Mouse (Mus musculus) heart, embryonic 14.5 days (tissue): ENCODE data around the gene Adcy9. TPM values are rescaled to one million over a fixed set of nuclear protein-coding genes. Genes with fewer than 3 reads are reported as not detected.

Experiments used
- ATAC-seq: fragments of 200-750 bp; cut with Nextera tagmentation; 2 replicates; pipeline ENCODE4 v1.8.0; 2017; ENCODE audit warnings: low read depth, moderate TSS enrichment; ENCODE audit not compliant: insufficient number of reproducible peaks, insufficient read depth, low FRiP score
- H3K27ac ChIP-seq, 2 experiments: fragments of 200-500 bp in 1 of 2; fragments of 300-500 bp in 1 of 2; sonication (generic) in 1 of 2; replicated peaks in 1 of 2; 2 replicates each; pipeline ENCODE4 v1.5.1; 2012 to 2014; ENCODE audit warnings: low read depth in 2 of 2, low read length in 2 of 2, control low read depth in 1 of 2, mild to moderate bottlenecking in 1 of 2, mixed read lengths in 1 of 2; ENCODE audit not compliant: control insufficient read depth in 1 of 2, insufficient read depth in 1 of 2
- H3K27me3 ChIP-seq: fragments of 300-500 bp; sonication (generic); 2 replicates; pipeline ENCODE4 v1.6.1; 2014; ENCODE audit warnings: mild to moderate bottlenecking, low read length, control low read depth; ENCODE audit not compliant: control insufficient read depth, insufficient read depth
- H3K36me3 ChIP-seq: fragments of 300-500 bp; sonication (generic); 2 replicates; pipeline ENCODE4 v1.6.1; 2014; ENCODE audit warnings: mild to moderate bottlenecking, control low read depth, low read length, mixed read lengths; ENCODE audit not compliant: control insufficient read depth, insufficient read depth
- H3K4me1 ChIP-seq, 2 experiments: fragments of 200-500 bp in 1 of 2; fragments of 300-500 bp in 1 of 2; sonication (generic) in 1 of 2; 2 replicates each; pipeline ENCODE4 v1.6.1; 2012 to 2014; ENCODE audit warnings: low read length in 2 of 2, control low read depth in 1 of 2, mixed read lengths in 1 of 2; ENCODE audit not compliant: control insufficient read depth in 2 of 2, insufficient read depth in 2 of 2
- H3K4me2 ChIP-seq: fragments of 300-500 bp; sonication (generic); 2 replicates; pipeline ENCODE4 v1.6.1; 2014; ENCODE audit warnings: mild to moderate bottlenecking, low read length
- H3K4me3 ChIP-seq, 2 experiments: fragments of 200-500 bp in 1 of 2; fragments of 300-500 bp in 1 of 2; sonication (generic) in 1 of 2; 2 replicates each; pipeline ENCODE4 v1.5.1; 2012 to 2014; ENCODE audit warnings: low read length in 2 of 2, mild to moderate bottlenecking in 2 of 2, control low read depth in 1 of 2, low read depth in 1 of 2, moderate library complexity in 1 of 2; ENCODE audit not compliant: control insufficient read depth in 1 of 2, insufficient read depth in 1 of 2
- H3K9ac ChIP-seq: fragments of 300-500 bp; sonication (generic); 2 replicates; pipeline ENCODE4 v1.6.1; 2014; ENCODE audit warnings: mild to moderate bottlenecking, low read length
- H3K9me3 ChIP-seq: fragments of 300-500 bp; sonication (generic); 2 replicates; pipeline ENCODE4 v1.6.1; 2016; ENCODE audit warnings: low read length, control low read depth; ENCODE audit not compliant: control insufficient read depth
- WGBS: fragments of 180-500 bp; shearing (Covaris S2); extraction: QIAGEN DNeasy Blood & Tissue Kit; methylation state at CpG from one replicate; pipeline ENCODE4 v1.1.7; 2014; 5-methylcytosine and 5-hydroxymethylcytosine counted together
- polyA plus RNA-seq: library from polyadenylated mRNA; unstranded; fragments of >200 nt; fragmentation: Nextera tagmentation; extraction: Ambion mirVana; gene quantifications from 2 replicates; pipeline ENCODE4 v1.2.1, GENCODE M21; 2014

The Adcy9 gene
- polyA plus RNA-seq, 1 experiment from 2014 or later: 1.8 TPM

GRCm38 (mm10) chr16:4397636-4398035, 22.7 kb downstream of the Adcy9 start:
- H3K4me1 ChIP-seq: peaks cover 3 to 9% of the 10 kb centered on the region in 2 experiments; a peak in 3 of 4 replicates
- no peak overlapping the region for H3K27ac ChIP-seq
- H3K27me3 ChIP-seq: no peaks in the 10 kb centered on the region
- no peaks in the 10 kb centered on the region for H3K36me3 ChIP-seq
- H3K9me3 ChIP-seq: no peaks in the 10 kb centered on the region
- 77% methylated on average over 7 of the region's 7 CpGs for WGBS
- H3K4me3 ChIP-seq: no peak overlapping the region
- no peak overlapping the region for H3K9ac ChIP-seq
- ATAC-seq: no peak
- no peak overlapping the region for H3K4me2 ChIP-seq

- H3K9ac ChIP-seq: no peak overlapping the region
- H3K27ac ChIP-seq: 0 out of 4 replicates have a peak overlapping the region, but pooled peaks of 1 of the 2 experiments have one; percentile 24
- no peak overlapping the region for H3K4me3 ChIP-seq
Measured at GRCm38 (mm10) chr16:4395687-4396341, 24.5 kb downstream of the Adcy9 start.

GRCm38 (mm10) chr16:4394991-4395590, 25.2 kb downstream of the Adcy9 start:
- H3K36me3 ChIP-seq: no peaks in the 10 kb centered on the region
- no peak overlapping the region for H3K9ac ChIP-seq
- peaks cover 3 to 9% of the 10 kb centered on the region in 2 experiments; a peak in 3 of 4 replicates for H3K4me1 ChIP-seq
- H3K27ac ChIP-seq: no peak overlapping the region
- ATAC-seq: no peak
- no peak overlapping the region for H3K4me2 ChIP-seq
- no peak overlapping the region for H3K4me3 ChIP-seq
- no peaks in the 10 kb centered on the region for H3K9me3 ChIP-seq
- WGBS: 90% methylated on average over 4 of the region's 4 CpGs
- no peaks in the 10 kb centered on the region for H3K27me3 ChIP-seq

More at GRCm38 (mm10) chr16:4395687-4396341, 24.5 kb downstream of the Adcy9 start:
- no peaks in the 10 kb centered on the region for H3K27me3 ChIP-seq
- peaks cover 3 to 9% of the 10 kb centered on the region in 2 experiments; a peak in 3 of 4 replicates for H3K4me1 ChIP-seq
- ATAC-seq: no peak
- no peaks in the 10 kb centered on the region for H3K9me3 ChIP-seq
- H3K4me2 ChIP-seq: no peak overlapping the region
- 52% methylated on average over 10 of the region's 10 CpGs for whole genome bisulfite sequencing
- H3K36me3 ChIP-seq: no peaks in the 10 kb centered on the region

GRCm38 (mm10) chr16:4383473-4384038, 36.7 kb downstream of the Adcy9 start:
- peaks cover 0 to 3% of the 10 kb centered on the region in 2 experiments; a peak in 1 of 4 replicates for H3K4me1 ChIP-seq
- no peak overlapping the region for H3K9ac ChIP-seq
- no peak overlapping the region for H3K4me3 ChIP-seq
- H3K36me3 ChIP-seq: no peaks in the 10 kb centered on the region
- WGBS: 71% methylated on average over 4 of the region's 4 CpGs
- ATAC-seq: no peak
- no peak overlapping the region for H3K4me2 ChIP-seq
- no peaks in the 10 kb centered on the region for H3K9me3 ChIP-seq
- H3K27me3 ChIP-seq: no peaks in the 10 kb centered on the region
- no peak overlapping the region for H3K27ac ChIP-seq

GRCm38 (mm10) chr16:4382406-4382805, 37.9 kb downstream of the Adcy9 start:
- 87% methylated on average over 3 of the region's 3 CpGs for WGBS
- Histone ChIP-seq H3K4me3 (no peak overlapping the region), H3K9ac (no peak overlapping the region), H3K36me3 (no peaks in the 10 kb centered on the region), H3K4me2 (no peak overlapping the region), H3K4me1 (peaks cover 0 to 3% of the 10 kb centered on the region in 2 experiments; a peak in 1 of 4 replicates), H3K27ac (no peak overlapping the region), H3K27me3 (no peaks in the 10 kb centered on the region), H3K9me3 (no peaks in the 10 kb centered on the region)
- no peak for ATAC-seq

- Histone ChIP-seq H3K4me1 (peaks cover 0 to 3% of the 10 kb centered on the region in 2 experiments; a peak in 1 of 4 replicates), H3K9ac (no peak overlapping the region), H3K27me3 (no peaks in the 10 kb centered on the region), H3K4me3 (no peak overlapping the region), H3K27ac (no peak overlapping the region), H3K4me2 (no peak overlapping the region), H3K9me3 (no peaks in the 10 kb centered on the region), H3K36me3 (no peaks in the 10 kb centered on the region)
- WGBS: 70% methylated on average over 4 of the region's 4 CpGs
- ATAC-seq: no peak
Measured at GRCm38 (mm10) chr16:4381487-4381886, 38.8 kb downstream of the Adcy9 start.

- Histone ChIP-seq H3K9ac (no peak overlapping the region), H3K27ac (no peak overlapping the region), H3K4me3 (no peak overlapping the region), H3K27me3 (no peaks in the 10 kb centered on the region), H3K4me2 (no peak overlapping the region), H3K36me3 (no peaks in the 10 kb centered on the region), H3K9me3 (no peaks in the 10 kb centered on the region), H3K4me1 (peaks cover 4 to 5% of the 10 kb centered on the region in 2 experiments; a peak in 3 of 4 replicates)
- WGBS: 83% methylated on average over 1 of the region's 1 CpGs
- ATAC-seq: no peak
Measured at GRCm38 (mm10) chr16:4378788-4379187, 41.5 kb downstream of the Adcy9 start.
